Mouse (Mus musculus) stomach, embryonic 14.5 days (tissue): Measurements from ENCODE around the gene Stard8. TPM values are rescaled to one million over a fixed set of nuclear protein-coding genes. Genes with fewer than 3 reads are reported as not detected.
A peak's percentile ranks its signal among the peaks of the same experiment; 100 is the strongest.

Experiments
- ATAC-seq: fragments of 200-750 bp; cut with Nextera tagmentation; 2 replicates; pipeline ENCODE4 v1.8.0; 2017; ENCODE audit warnings: low read depth, moderate TSS enrichment; ENCODE audit not compliant: insufficient number of reproducible peaks, insufficient read depth, low FRiP score
- H3K27ac ChIP-seq: fragments of 300-500 bp; sonication (generic); 2 replicates; pipeline ENCODE4 v1.5.1; 2014; ENCODE audit warnings: mild to moderate bottlenecking, low read length, moderate library complexity, mixed read lengths
- H3K27me3 ChIP-seq: fragments of 300-500 bp; sonication (generic); 2 replicates; pipeline ENCODE4 v1.6.1; 2014; ENCODE audit warnings: low read length, control low read depth, mixed read lengths; ENCODE audit not compliant: control insufficient read depth, insufficient read depth
- H3K36me3 ChIP-seq: fragments of 300-500 bp; sonication (generic); 2 replicates; pipeline ENCODE4 v1.6.1; 2014; ENCODE audit warnings: mild to moderate bottlenecking, control low read depth, low read length, moderate library complexity, mixed read lengths; ENCODE audit not compliant: control insufficient read depth, insufficient read depth
- H3K4me1 ChIP-seq: fragments of 300-500 bp; sonication (generic); 2 replicates; pipeline ENCODE4 v1.6.1; 2014; ENCODE audit warnings: low read length, control low read depth, mixed read lengths; ENCODE audit not compliant: control insufficient read depth, insufficient read depth
- H3K4me2 ChIP-seq: fragments of 300-500 bp; sonication (generic); replicated peaks from 2 replicates; pipeline ENCODE4 v1.6.1; 2014; ENCODE audit warnings: low read depth, low read length, control low read depth
- H3K4me3 ChIP-seq: fragments of 300-500 bp; sonication (generic); 2 replicates; pipeline ENCODE4 v1.5.1; 2014; ENCODE audit warnings: low read depth, low read length, control low read depth
- H3K9ac ChIP-seq: fragments of 300-500 bp; sonication (generic); replicated peaks from 2 replicates; pipeline ENCODE4 v1.6.1; 2014; ENCODE audit warnings: low read depth, mild to moderate bottlenecking, control low read depth, low read length, moderate library complexity, mixed read lengths
- H3K9me3 ChIP-seq: fragments of 300-500 bp; sonication (generic); 2 replicates; pipeline ENCODE4 v1.6.1; 2016; ENCODE audit warnings: low read depth, low read length, control low read depth; ENCODE audit not compliant: control insufficient read depth
- WGBS: fragments of 180-500 bp; shearing (Covaris S2); extraction: QIAGEN DNeasy Blood & Tissue Kit; methylation state at CpG from one replicate; pipeline ENCODE4 v1.1.7; 2014; 5-methylcytosine and 5-hydroxymethylcytosine counted together
- polyA plus RNA-seq: library from polyadenylated mRNA; unstranded; fragments of >200 nt; fragmentation: Nextera tagmentation; extraction: Ambion mirVana; gene quantifications from 2 replicates; pipeline ENCODE4 v1.2.1, GENCODE M21; 2014

The Stard8 gene
- polyA plus RNA-seq, 1 experiment from 2014 or later, result 5.2 TPM

DNA sequence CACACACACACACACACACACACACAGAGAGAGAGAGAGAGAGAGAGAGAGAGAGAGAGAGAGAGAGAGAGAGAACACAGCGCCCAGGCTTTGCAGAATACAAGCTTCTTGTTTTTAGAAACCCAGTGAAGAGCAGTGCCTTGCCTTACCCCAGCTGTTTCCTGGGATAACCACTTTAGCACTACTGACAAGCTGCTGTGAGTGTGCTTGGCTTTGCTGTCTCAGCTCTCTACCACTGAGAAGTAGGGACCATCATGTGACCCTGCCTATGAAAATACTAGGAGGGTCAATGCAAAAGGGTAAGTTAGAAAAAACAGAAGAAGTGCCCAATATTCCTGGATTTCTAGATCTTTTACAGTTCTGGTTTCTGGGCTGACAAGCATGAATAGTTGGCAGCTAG, 20.9 kb downstream of the Stard8 start:
- no peak overlapping the region for H3K4me2 ChIP-seq
- no peak overlapping the region for H3K27ac ChIP-seq
- H3K27me3 ChIP-seq, result no peaks in the 10 kb centered on the region
- WGBS, result 67% methylated on average over 1 of the region's 1 CpGs
- no peaks in the 10 kb centered on the region for H3K9me3 ChIP-seq
- no peak overlapping the region for H3K9ac ChIP-seq
- H3K4me3 ChIP-seq, result no peak overlapping the region
- ATAC-seq, result no peak
- H3K36me3 ChIP-seq, result no peaks in the 10 kb centered on the region
- H3K4me1 ChIP-seq, result no peaks in the 10 kb centered on the region

DNA sequence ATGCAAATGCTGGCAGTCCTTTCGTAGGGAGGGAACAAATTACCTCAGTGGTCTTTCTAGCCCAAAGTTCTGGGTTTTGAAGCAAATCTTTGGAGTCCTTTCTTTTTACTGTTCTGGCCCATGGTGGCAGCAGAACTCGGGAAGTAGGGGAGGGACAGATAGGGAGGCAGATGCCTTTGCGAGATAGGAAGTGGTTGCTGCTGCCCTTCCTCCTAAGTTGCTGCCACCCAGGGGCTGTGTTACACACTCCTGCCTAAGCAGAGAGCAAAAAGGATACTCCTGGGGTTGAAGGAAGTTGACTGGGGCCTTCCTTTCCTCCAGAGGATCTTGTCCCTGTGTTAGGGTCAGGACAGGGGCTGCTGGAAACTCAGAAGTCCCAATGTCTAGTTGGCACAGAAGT, 32.4 kb downstream of the Stard8 start:
- WGBS, result 39% methylated on average over 3 of the region's 3 CpGs
- no peak overlapping the region for H3K4me2 ChIP-seq
- no peaks in the 10 kb centered on the region for H3K27me3 ChIP-seq

DNA sequence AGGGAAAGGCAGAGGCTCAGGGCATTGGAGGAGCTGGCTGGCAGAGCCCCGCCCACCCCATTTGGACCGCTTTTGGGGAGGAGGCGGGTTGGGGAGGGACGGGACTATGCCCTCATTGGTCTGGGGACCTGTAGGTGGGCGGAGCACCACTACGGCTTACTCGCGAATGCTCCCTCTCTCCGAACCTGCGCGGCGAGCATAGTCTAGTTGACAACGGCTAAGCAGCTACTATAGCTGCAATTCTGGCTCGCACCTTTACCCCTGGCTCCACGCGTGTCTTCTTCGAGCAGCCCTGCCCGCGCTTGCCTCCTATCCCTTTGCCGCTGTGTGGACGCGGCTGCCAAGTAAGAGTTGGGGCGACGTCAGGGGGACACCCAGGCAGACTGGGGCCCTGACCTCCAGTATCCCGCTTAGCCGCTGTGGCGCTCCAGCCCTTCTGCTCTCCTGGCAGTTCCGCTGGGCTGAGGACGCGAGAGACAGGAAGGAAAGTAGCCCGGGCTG, 39.5 kb downstream of the Stard8 start:
- Histone ChIP-seq H3K4me2 (peak overlapping the region; percentile 59), H3K4me1 (no peaks in the 10 kb centered on the region), H3K9me3 (no peaks in the 10 kb centered on the region), H3K4me3 (peak overlapping the region; percentile 35), H3K27ac (no peak overlapping the region), H3K36me3 (no peaks in the 10 kb centered on the region), H3K9ac (no peak overlapping the region), H3K27me3 (no peaks in the 10 kb centered on the region)
- 25% methylated on average over 31 of the region's 31 CpGs for WGBS
- peak; percentile 96 for ATAC-seq

More for the DNA sequence above, 32.4 kb downstream of the Stard8 start:
- no peak overlapping the region for H3K9ac ChIP-seq
- H3K4me1 ChIP-seq, result no peaks in the 10 kb centered on the region
- no peaks in the 10 kb centered on the region for H3K36me3 ChIP-seq
- ATAC-seq, result no peak
- no peak overlapping the region for H3K27ac ChIP-seq
- H3K4me3 ChIP-seq, result no peak overlapping the region
- no peaks in the 10 kb centered on the region for H3K9me3 ChIP-seq

DNA sequence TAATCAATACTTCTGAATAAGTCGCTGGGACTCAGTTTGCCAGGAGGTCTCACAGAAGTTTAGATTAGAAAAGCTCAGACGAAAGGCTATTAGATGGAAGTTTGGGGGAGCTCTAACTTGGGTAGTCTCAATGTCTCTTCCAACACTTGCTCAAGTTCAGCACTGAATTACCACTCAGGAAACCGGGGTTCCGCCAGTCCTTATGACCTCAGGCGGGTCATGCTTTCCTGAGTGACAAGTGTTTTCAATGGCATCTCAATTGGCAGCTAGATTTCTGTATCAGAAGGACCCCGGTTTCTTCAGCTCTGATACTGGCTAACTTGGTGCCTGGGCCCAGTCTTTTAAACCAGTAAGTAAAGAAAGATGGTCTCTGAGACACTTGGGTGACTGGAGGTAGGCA, 40.2 kb downstream of the Stard8 start:
- H3K9me3 ChIP-seq, result no peaks in the 10 kb centered on the region
- H3K27ac ChIP-seq, result no peak overlapping the region
- H3K4me2 ChIP-seq, result peak overlapping the region; percentile 59
- H3K4me1 ChIP-seq, result no peaks in the 10 kb centered on the region
- 50% methylated on average over 6 of the region's 6 CpGs for WGBS
- no peaks in the 10 kb centered on the region for H3K27me3 ChIP-seq
- ATAC-seq, result no peak
- no peak overlapping the region for H3K9ac ChIP-seq
- no peaks in the 10 kb centered on the region for H3K36me3 ChIP-seq
- H3K4me3 ChIP-seq, result peak overlapping the region; percentile 35

DNA sequence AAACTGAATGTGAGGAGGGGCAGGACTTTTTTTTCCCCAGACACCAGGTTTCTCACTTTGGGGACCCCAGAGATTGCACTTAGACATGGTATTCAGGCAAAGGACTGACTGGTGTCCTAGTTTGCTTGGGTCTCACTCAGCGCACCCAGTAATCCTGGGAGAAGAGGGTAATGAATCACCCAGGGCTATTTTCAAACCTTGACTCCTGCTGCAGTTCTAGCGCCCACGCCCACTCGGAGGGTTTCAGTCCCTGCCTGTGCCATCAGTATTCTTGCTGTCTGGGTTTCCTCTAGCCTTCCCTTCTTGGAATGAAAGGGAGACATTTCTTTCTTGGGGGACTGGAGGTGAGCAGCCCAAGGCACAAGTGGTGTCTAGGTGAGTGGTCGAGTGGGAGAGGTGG, 40.7 kb downstream of the Stard8 start:
- H3K4me2 ChIP-seq, result no peak overlapping the region
- no peaks in the 10 kb centered on the region for H3K36me3 ChIP-seq
- no peaks in the 10 kb centered on the region for H3K9me3 ChIP-seq
- H3K27me3 ChIP-seq, result no peaks in the 10 kb centered on the region
- H3K27ac ChIP-seq, result no peak overlapping the region
- no peak overlapping the region for H3K4me3 ChIP-seq
- no peak for ATAC-seq
- 80% methylated on average over 5 of the region's 5 CpGs for WGBS
- H3K9ac ChIP-seq, result no peak overlapping the region
- no peaks in the 10 kb centered on the region for H3K4me1 ChIP-seq

DNA sequence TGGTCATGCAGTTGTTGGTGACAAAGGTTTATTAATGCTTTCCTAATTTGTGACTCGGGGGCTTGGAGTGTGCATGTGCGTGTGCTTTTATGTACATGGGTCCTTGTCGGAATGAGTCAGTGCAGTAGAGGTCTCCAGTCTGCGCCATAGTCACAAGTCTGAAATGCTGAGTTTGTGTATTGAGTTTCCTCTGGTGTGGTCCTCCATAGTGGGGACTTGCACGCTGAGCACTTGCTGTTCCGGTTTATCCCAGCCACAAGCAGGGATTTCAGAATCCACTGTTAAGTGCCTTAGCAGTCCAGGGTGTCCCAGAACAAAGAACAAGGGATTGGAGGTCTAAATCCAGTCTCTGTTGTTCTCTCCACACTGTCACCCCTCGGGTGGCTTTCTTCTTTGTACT, 42.3 kb downstream of the Stard8 start:
- no peak for ATAC-seq
- no peak overlapping the region for H3K4me2 ChIP-seq

DNA sequence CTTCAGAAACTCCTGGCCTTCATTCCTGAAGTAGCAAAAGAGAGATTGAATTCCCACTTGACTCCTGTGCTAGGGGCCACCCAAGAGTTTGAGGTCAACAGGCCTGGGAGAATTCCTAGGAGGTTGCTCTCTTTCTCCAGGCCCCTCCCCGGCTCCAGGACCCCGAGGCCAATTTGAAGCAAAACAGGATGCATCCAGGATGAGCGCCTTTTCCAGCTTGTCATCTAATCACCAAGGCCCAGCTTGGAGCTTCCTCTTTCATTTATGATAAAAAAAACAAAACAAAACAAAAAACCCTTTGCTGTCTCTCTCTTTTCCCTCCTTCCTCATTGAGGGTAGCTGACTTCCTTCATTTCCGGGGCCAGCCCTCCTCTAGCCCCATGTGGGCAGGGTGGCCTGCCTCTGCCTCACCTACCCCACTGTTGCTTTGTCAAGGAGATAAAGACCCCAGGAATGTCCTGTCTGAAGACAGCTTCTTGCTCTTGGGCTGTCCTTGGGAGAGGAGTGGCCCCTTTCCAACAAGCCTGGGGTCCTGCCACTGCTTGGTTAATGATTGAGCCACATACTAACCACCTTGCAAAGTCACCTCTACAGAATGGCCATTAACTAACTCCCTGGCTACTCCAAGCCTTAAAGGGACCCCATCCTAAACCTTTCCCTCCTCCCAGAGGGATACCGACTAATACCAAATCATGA, 43.5 kb downstream of the Stard8 start:
- Histone ChIP-seq H3K27ac (no peak overlapping the region), H3K4me3 (no peak overlapping the region), H3K36me3 (no peaks in the 10 kb centered on the region), H3K9me3 (no peaks in the 10 kb centered on the region), H3K4me1 (no peaks in the 10 kb centered on the region), H3K27me3 (no peaks in the 10 kb centered on the region), H3K9ac (no peak overlapping the region), H3K4me2 (no peak overlapping the region)
- ATAC-seq, result no peak
- 52% methylated on average over 5 of the region's 5 CpGs for WGBS

More for the DNA sequence above, 42.3 kb downstream of the Stard8 start:
- Histone ChIP-seq H3K36me3 (no peaks in the 10 kb centered on the region), H3K27ac (no peak overlapping the region), H3K9ac (no peak overlapping the region), H3K27me3 (no peaks in the 10 kb centered on the region), H3K9me3 (no peaks in the 10 kb centered on the region), H3K4me3 (no peak overlapping the region), H3K4me1 (no peaks in the 10 kb centered on the region)
- WGBS, result 64% methylated on average over 7 of the region's 7 CpGs

DNA sequence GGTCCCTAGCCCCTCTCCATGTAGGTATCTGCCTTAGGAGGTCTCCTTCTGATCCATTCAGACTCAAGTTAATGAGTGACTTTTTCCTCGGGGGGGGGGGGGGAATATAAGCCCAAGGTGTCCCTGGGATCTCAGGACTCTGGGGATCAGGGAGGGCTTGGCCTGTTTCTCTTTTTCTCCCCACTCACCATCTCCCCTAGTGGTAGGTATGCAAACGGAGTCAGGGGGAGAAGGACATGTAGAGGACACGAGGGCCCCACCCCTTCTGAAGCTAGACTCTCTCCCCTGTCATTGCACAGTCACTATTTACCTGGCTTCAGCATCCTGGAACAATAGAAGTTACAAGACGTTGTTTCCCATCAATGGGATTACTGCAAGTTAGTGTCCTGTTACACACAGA, 45.1 kb downstream of the Stard8 start:
- Histone ChIP-seq H3K27ac (no peak overlapping the region), H3K4me2 (no peak overlapping the region), H3K4me3 (no peak overlapping the region), H3K36me3 (no peaks in the 10 kb centered on the region), H3K9me3 (no peaks in the 10 kb centered on the region), H3K27me3 (no peaks in the 10 kb centered on the region), H3K4me1 (no peaks in the 10 kb centered on the region), H3K9ac (no peak overlapping the region)
- no peak for ATAC-seq
- WGBS, result 37% methylated on average over 4 of the region's 4 CpGs

DNA sequence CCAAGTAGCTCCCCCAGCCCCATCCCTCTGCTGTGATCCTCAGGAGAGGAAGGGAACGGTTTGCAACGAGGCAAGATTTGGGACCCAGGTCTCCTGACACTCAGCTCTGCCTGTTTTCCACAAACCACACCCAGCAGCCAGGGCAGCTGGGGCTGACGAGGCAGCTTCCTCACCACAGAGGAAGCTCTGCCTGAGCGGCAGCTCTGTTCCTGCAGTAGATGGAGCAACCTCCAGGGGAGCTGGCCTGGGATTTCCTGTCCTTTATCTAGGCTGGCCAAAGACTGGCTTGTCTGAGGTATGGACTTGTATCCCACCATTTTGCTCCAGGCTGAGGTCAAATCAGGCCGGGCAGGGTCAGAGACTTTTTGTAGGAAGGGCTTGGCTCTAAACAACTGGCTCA, 46.2 kb downstream of the Stard8 start:
- Histone ChIP-seq H3K27ac (no peak overlapping the region), H3K27me3 (no peaks in the 10 kb centered on the region), H3K4me3 (no peak overlapping the region), H3K9me3 (no peaks in the 10 kb centered on the region), H3K9ac (no peak overlapping the region), H3K36me3 (no peaks in the 10 kb centered on the region), H3K4me1 (no peaks in the 10 kb centered on the region), H3K4me2 (no peak overlapping the region)
- no peak for ATAC-seq
- 49% methylated on average over 5 of the region's 5 CpGs for WGBS
